Mouse (Mus musculus) intestine, embryonic 15.5 days (tissue): ENCODE measurements around the gene Ssx2ip. TPM values are rescaled to one million over a fixed set of nuclear protein-coding genes. Genes with fewer than 3 reads are reported as not detected.

Experiments used
- ATAC-seq: fragments of 200-750 bp; cut with Nextera tagmentation; 2 replicates; pipeline ENCODE4 v1.8.0; 2017; ENCODE audit warnings: moderate TSS enrichment, moderate library complexity
- H3K27ac ChIP-seq: fragments of 300-500 bp; sonication (generic); 2 replicates; pipeline ENCODE4 v1.5.1; 2015; ENCODE audit warnings: mild to moderate bottlenecking, inconsistent platforms
- H3K27me3 ChIP-seq: fragments of 300-500 bp; sonication (generic); replicated peaks from 2 replicates; pipeline ENCODE4 v1.6.1; 2015; ENCODE audit warnings: inconsistent platforms
- H3K36me3 ChIP-seq: fragments of 300-500 bp; sonication (generic); 2 replicates; pipeline ENCODE4 v1.6.1; 2015; ENCODE audit warnings: inconsistent platforms
- H3K4me1 ChIP-seq: fragments of 300-500 bp; sonication (generic); replicated peaks from 2 replicates; pipeline ENCODE4 v1.6.1; 2015; ENCODE audit warnings: inconsistent platforms
- H3K4me2 ChIP-seq: fragments of 300-500 bp; sonication (generic); replicated peaks from 2 replicates; pipeline ENCODE4 v1.6.1; 2015; ENCODE audit warnings: mild to moderate bottlenecking, inconsistent platforms
- H3K4me3 ChIP-seq: fragments of 300-500 bp; sonication (generic); replicated peaks from 2 replicates; pipeline ENCODE4 v1.5.1; 2015; ENCODE audit warnings: inconsistent platforms
- H3K9ac ChIP-seq: fragments of 300-500 bp; sonication (generic); 2 replicates; pipeline ENCODE4 v1.6.1; 2015; ENCODE audit warnings: inconsistent platforms
- H3K9me3 ChIP-seq: fragments of 300-500 bp; sonication (generic); 2 replicates; pipeline ENCODE4 v1.6.1; 2016; ENCODE audit warnings: inconsistent platforms
- WGBS: fragments of 180-500 bp; shearing (Covaris S2); methylation state at CpG from one replicate; pipeline ENCODE4 v1.1.7; 2015; 5-methylcytosine and 5-hydroxymethylcytosine counted together
- polyA plus RNA-seq: library from polyadenylated mRNA; unstranded; fragments of >200 nt; fragmentation: Nextera tagmentation; extraction: Ambion mirVana; gene quantifications from 2 replicates; pipeline ENCODE4 v1.2.1, GENCODE M21; 2015

Ssx2ip gene
- polyA plus RNA-seq, 1 experiment from 2014 or later: 41.5 TPM

DNA sequence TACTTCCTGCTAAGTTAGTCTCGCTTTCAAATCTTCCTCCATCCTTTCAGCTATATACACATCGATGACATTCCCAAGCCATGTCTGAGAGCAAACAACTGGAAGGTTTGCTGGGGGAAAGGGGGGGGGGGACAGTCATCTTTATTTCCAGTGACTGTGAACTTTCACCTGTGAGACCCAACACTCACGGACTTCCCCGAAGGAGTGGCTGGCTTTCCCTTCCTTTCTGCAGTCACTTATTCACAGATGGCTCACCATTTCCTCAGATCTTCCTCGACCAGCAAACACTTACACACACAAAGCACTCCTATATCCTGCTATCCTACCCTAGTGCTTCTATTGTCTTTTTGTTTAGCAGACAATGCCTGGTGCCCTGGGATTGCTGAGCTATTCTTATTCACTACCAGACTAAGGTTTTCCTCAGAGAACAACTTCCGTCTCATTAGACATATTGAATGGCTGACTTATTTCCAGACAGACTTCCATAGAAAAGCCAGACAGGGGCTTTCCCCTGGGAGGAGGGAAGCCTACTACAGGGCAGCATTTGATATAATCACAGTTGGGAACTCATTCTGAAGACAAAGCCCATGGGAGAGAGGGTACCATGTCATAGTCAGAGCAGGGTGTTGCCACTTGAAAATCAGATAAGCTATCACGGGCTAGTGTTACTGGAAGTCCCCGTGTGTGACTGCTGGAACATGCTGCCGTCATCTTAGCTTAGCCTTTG, 24.5 kb upstream of the Ssx2ip start:
- no peaks in the 10 kb centered on the region for H3K9me3 ChIP-seq
- no peak overlapping the region for H3K4me3 ChIP-seq
- ATAC-seq: peak; percentile 39; the same call in 1 of the 2 replicates
- H3K27me3 ChIP-seq: no peaks in the 10 kb centered on the region
- WGBS: 45% methylated on average over 9 of the region's 9 CpGs
- H3K27ac ChIP-seq: no peak overlapping the region
- H3K9ac ChIP-seq: no peak overlapping the region
- H3K36me3 ChIP-seq: no peaks in the 10 kb centered on the region
- no peaks in the 10 kb centered on the region for H3K4me1 ChIP-seq
- no peak overlapping the region for H3K4me2 ChIP-seq

DNA sequence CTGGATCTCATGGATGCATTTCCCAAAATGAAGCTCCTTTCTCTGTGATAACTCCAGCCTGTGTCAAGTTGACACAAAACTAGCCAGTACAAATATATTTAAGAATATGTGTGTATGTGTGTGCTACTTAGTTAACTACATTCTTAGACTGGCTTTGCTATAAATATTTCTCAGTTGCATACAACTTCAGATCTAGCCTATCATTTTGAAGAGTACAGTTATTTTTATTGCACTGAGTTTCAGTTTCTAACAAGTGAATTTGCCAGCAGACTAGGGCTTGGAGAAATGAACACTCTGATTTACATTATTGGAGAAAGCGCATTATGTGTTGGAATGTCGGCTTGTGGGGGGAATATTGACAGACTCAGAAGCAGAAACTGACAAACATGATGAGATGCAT, 23.6 kb upstream of the Ssx2ip start:
- Histone ChIP-seq H3K36me3 (no peaks in the 10 kb centered on the region), H3K27me3 (no peaks in the 10 kb centered on the region), H3K4me2 (no peak overlapping the region), H3K9me3 (no peaks in the 10 kb centered on the region), H3K27ac (no peak overlapping the region), H3K9ac (no peak overlapping the region), H3K4me1 (no peaks in the 10 kb centered on the region), H3K4me3 (no peak overlapping the region)
- ATAC-seq: no peak
- 95% methylated on average over 2 of the region's 2 CpGs for WGBS

DNA sequence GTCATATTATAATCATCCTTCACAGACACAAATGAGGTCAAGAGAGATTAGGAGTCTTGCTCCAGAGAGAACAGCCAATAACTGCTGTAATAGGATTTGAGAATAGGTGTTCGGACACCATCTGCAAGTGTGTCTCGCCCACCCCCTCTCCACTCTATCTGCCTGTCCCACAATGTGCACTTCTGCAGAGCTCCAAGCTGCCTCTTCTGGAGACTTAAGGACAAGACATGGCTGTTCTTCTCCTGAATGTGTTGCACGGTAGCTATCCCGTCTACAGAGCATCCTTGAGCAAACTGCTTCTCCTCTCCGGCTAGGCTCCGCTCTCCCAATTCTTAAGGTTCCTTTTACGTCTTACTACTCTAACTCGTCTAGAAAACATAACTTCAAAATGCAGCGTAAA, 23.0 kb upstream of the Ssx2ip start:
- no peak overlapping the region for H3K4me3 ChIP-seq
- WGBS: 91% methylated on average over 9 of the region's 9 CpGs

DNA sequence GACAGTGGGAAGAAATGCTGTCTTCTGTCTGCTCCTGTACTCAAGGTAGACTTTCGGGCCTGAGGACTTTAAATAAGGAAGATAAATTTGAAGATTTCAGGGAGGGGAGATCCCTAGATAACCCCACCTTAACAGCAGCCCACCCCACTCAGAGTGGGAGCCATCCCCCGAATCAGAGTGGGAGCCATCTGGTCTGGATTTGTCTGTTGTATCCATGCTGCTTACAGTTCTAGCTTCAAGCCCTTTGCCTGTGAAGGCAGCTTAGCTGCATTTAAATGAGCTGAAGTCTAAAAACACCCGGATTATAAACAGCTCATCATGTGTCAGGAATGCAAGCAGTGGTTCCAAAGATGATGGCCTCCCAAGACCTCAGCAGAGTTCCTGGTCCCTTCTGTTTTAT, 17.6 kb upstream of the Ssx2ip start:
- Histone ChIP-seq H3K9ac (no peak overlapping the region), H3K27ac (no peak overlapping the region), H3K4me3 (no peak overlapping the region), H3K9me3 (no peaks in the 10 kb centered on the region), H3K27me3 (no peaks in the 10 kb centered on the region), H3K4me2 (no peak overlapping the region), H3K4me1 (no peaks in the 10 kb centered on the region), H3K36me3 (no peaks in the 10 kb centered on the region)
- no peak for ATAC-seq
- 80% methylated on average over 3 of the region's 3 CpGs for WGBS

More for the DNA sequence above, 23.0 kb upstream of the Ssx2ip start:
- Histone ChIP-seq H3K4me1 (no peaks in the 10 kb centered on the region), H3K9ac (no peak overlapping the region), H3K9me3 (no peaks in the 10 kb centered on the region), H3K27ac (no peak overlapping the region), H3K4me2 (no peak overlapping the region), H3K36me3 (no peaks in the 10 kb centered on the region), H3K27me3 (no peaks in the 10 kb centered on the region)
- ATAC-seq: no peak

DNA sequence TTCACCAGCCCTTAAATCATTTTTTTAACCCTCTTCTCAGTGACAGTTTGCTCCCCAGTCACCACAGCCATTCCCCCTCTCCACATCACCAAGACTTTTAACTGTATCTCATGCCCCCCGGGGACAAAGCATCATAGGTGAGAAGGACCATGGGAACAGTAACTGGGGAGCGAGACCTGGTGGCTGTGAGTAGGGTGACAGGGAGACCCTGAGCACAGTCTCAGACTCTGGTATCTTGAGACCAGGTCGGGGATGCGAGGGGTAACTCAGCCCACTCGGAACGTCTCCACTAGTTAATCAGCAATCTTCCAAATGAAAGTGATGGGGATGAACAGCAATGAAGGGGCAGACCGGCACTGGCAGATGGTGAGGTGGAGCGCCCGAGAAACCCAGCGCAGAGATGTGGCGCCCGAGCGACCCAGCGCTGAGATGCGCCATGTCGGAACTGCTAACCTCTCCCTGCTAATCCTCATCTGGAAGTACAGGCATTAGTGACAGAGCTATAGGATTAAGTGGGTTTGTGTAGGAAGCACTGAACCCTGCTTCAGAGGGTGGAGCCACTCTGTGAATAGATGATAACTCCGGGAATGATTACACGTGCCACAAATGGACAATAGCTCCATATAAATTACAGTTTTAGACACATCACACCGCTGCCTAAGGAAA, 11.7 kb upstream of the Ssx2ip start:
- H3K4me3 ChIP-seq: no peak overlapping the region
- ATAC-seq: peak; percentile 60; the same call in 1 of the 2 replicates
- H3K4me2 ChIP-seq: no peak overlapping the region
- H3K9ac ChIP-seq: no peak overlapping the region
- H3K27ac ChIP-seq: no peak overlapping the region
- no peaks in the 10 kb centered on the region for H3K9me3 ChIP-seq
- no peaks in the 10 kb centered on the region; the same call in 1 of the 2 replicates for H3K4me1 ChIP-seq
- WGBS: 73% methylated on average over 19 of the region's 19 CpGs
- H3K27me3 ChIP-seq: no peaks in the 10 kb centered on the region
- no peaks in the 10 kb centered on the region for H3K36me3 ChIP-seq

DNA sequence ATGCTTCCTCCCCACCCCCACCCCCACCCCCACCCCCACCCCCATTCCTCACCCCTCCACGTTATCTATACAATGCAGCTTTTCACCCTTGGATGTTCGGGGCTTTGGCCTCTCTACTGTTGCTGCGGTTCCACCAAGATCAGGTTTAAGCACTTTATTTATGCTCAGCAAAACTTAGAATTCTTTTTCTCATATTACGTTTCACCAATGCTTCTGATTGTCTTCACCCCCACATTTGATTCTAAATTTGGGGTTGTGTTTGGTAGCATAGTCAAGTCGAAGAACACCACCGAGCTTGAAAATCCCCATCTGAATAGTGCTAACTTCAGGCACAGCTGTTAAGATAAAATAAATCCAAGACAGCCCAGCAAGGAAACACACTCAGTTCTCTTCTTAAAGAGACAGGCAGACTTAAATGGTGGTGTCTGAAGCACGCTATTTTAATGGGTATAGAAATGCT, 10.8 kb upstream of the Ssx2ip start:
- H3K27me3 ChIP-seq: no peaks in the 10 kb centered on the region
- H3K9me3 ChIP-seq: no peaks in the 10 kb centered on the region
- peak; percentile 74; the same call in 1 of the 2 replicates for ATAC-seq
- no peak overlapping the region for H3K4me3 ChIP-seq
- H3K9ac ChIP-seq: no peak overlapping the region
- WGBS: 25% methylated on average over 7 of the region's 7 CpGs
- no peaks in the 10 kb centered on the region for H3K36me3 ChIP-seq
- H3K4me2 ChIP-seq: no peak overlapping the region
- no peaks in the 10 kb centered on the region; the same call in 1 of the 2 replicates for H3K4me1 ChIP-seq
- H3K27ac ChIP-seq: no peak overlapping the region

DNA sequence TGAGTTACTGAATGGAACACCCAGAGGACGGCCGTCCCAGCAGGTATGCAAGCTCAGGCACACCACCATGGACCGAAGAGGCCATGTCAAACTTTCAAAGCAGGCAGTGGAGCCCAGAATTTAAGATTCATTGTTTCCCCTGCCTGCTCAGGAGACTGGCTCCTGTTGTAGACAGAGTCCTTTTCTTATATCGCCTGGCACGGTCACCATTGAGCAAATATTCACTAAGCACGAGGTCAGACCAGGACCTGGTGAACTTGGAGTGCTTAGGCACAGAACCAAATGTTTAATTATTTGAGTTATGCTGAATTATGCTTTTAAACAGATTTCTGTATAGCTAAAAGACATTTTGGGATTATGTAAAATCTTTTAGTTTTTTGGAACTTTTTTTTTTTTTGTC, 8.2 kb upstream of the Ssx2ip start:
- ATAC-seq: no peak
- H3K27me3 ChIP-seq: no peaks in the 10 kb centered on the region
- H3K4me2 ChIP-seq: no peak overlapping the region
- H3K4me1 ChIP-seq: no peaks in the 10 kb centered on the region; the same call in 1 of the 2 replicates
- H3K4me3 ChIP-seq: no peak overlapping the region
- H3K36me3 ChIP-seq: no peaks in the 10 kb centered on the region
- no peak overlapping the region for H3K27ac ChIP-seq
- WGBS: 74% methylated on average over 6 of the region's 6 CpGs
- no peaks in the 10 kb centered on the region for H3K9me3 ChIP-seq
- H3K9ac ChIP-seq: no peak overlapping the region

DNA sequence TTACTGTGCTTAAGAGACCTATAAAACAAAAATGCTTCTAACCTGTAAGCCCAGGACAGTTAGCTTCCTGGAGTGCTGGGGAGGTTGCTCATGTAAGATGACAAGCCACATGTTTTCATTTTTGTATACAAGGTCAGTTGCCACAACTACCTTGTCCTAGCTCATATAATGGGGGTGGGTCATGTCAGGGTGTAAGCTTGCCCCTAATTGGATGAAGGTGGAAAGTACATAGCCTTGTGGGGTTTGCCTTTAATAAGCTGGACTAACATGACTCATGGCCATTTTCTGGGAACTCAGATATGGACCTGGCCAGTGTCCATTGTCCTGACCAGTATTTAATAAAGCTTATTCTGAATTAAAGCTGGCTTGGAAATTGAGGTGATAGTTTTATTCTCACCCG, 7.5 kb upstream of the Ssx2ip start:
- H3K27ac ChIP-seq: no peak overlapping the region
- H3K27me3 ChIP-seq: no peaks in the 10 kb centered on the region
- H3K36me3 ChIP-seq: no peaks in the 10 kb centered on the region
- H3K4me2 ChIP-seq: no peak overlapping the region
- no peaks in the 10 kb centered on the region for H3K9me3 ChIP-seq
- ATAC-seq: no peak
- no peak overlapping the region for H3K9ac ChIP-seq
- whole genome bisulfite sequencing: 91% methylated on average over 1 of the region's 1 CpGs
- no peaks in the 10 kb centered on the region; the same call in 1 of the 2 replicates for H3K4me1 ChIP-seq
- no peak overlapping the region for H3K4me3 ChIP-seq

DNA sequence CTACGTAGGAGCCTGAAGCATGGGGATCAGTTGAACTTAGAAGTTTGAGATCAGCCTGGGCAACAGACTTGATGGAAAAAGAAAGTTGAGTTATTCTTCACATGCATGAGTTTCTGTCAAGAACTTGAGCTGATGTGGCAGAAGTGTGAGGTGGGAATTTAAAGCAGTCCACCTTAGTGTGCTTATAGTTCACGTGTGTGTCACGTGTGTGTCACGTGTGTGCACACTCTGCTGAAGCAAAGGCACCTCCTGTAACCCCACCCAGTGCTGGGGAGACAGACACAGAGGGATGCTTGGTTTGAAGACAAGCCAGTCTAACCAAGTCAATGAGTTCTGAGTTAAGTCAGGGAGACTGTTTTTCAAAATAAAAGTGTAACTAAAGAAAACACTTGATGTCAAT, 6.6 kb upstream of the Ssx2ip start:
- Histone ChIP-seq H3K4me1 (no peaks in the 10 kb centered on the region; the same call in 1 of the 2 replicates), H3K36me3 (no peaks in the 10 kb centered on the region), H3K4me2 (no peak overlapping the region), H3K4me3 (no peak overlapping the region), H3K27me3 (no peaks in the 10 kb centered on the region), H3K9ac (no peak overlapping the region), H3K27ac (no peak overlapping the region), H3K9me3 (no peaks in the 10 kb centered on the region)
- no peak for ATAC-seq
- 81% methylated on average over 4 of the region's 4 CpGs for WGBS

DNA sequence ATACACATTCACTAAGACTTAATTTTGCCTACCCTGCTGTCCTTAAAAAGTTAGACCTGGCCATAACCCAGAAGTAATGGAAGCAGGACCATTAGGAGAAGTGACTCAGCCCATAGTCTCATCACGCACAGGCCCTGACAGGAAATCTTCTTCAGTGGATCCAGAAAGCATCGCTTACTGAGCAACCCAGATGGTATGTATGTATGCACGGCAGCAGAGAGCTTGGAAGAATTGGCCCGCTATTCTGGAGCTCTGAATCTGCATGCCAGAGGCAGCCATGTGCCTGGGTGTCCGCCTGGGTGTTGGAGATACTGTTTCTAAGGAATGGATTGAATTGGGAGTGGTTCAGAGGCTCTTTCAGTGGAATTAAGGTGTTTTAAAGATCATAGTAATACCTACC, 5.2 kb upstream of the Ssx2ip start:
- WGBS: 89% methylated on average over 5 of the region's 5 CpGs
- H3K27ac ChIP-seq: no peak overlapping the region
- no peak overlapping the region for H3K9ac ChIP-seq
- no peaks in the 10 kb centered on the region for H3K9me3 ChIP-seq
- H3K4me2 ChIP-seq: no peak overlapping the region
- no peaks in the 10 kb centered on the region for H3K27me3 ChIP-seq
- H3K36me3 ChIP-seq: no peaks in the 10 kb centered on the region
- H3K4me1 ChIP-seq: peaks cover 4% of the 10 kb centered on the region
- no peak for ATAC-seq
- H3K4me3 ChIP-seq: no peak overlapping the region

DNA sequence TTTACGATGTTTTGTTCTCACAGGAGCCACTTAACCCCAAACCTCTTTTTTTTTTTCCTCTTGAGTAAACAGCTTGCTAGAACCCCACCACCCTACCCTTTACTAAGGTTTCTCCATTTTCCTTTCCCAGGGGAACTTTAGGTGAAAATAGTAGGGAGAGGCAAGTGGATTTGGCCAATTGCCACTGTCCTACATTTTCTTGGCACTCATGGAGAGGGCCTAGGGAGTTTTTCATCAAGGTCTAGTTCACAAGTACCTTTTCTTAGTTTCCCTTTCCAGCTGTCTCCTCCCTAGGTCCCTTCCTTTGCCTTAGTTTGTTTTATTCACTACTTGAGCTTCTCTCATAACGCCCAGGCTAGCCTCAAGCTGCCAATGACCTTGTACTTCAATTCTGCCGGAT, 672 bp upstream of the Ssx2ip start:
- peak overlapping the region; percentile 93 for H3K4me2 ChIP-seq
- no peaks in the 10 kb centered on the region for H3K36me3 ChIP-seq
- peak overlapping the region; percentile 55 for H3K27ac ChIP-seq
- H3K4me1 ChIP-seq: peaks cover 7% of the 10 kb centered on the region; the same call in 1 of the 2 replicates
- no peaks in the 10 kb centered on the region for H3K27me3 ChIP-seq
- no peak for ATAC-seq
- H3K9me3 ChIP-seq: no peaks in the 10 kb centered on the region
- 35% methylated on average over 3 of the region's 3 CpGs for WGBS
- H3K9ac ChIP-seq: peak overlapping the region; percentile 59; the same call in 1 of the 2 replicates
- H3K4me3 ChIP-seq: peak overlapping the region; percentile 99

DNA sequence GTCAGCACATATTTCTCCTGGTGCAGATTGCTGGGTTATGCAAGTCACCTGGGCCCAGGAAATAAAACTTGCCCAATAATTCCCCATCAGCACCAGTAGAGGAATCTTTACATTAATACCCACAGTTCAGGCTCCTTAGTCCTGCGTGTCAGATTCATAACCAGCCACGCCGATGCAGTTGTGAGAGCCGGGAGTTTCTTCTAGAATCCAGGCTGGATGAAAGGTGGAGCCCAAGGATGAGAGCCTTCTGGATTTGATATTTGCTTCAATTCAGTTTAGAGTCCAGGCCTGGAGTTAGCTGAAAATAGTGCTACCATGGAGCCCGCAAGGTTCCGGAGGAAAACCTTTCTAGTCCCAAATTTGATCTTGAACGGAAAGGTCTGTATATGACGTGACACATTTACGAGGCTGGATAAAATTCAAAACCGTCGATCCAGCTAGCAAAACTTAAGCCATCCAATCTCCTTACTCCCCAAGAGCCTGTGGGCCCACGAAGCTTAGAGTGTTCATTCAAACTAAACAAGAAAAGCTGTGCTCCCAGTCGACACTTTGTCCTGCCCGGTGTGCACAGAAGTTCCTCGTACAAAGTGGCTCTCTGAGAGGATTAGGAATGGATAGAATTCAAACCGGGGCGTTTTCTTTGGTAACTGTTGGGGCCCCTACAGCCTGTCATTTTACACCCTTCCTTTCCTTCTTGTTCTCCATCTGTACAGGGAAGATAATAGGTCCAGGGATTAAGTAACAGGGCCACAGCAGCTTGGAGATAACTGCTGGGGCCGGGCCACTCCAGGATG, 968 bp downstream of the Ssx2ip start:
- H3K4me1 ChIP-seq: peaks cover 12% of the 10 kb centered on the region; the same call in 1 of the 2 replicates
- no peaks in the 10 kb centered on the region for H3K27me3 ChIP-seq
- peak overlapping the region; percentile 93 for H3K4me2 ChIP-seq
- H3K9ac ChIP-seq: peak overlapping the region; percentile 91
- no peaks in the 10 kb centered on the region for H3K9me3 ChIP-seq
- H3K4me3 ChIP-seq: peak overlapping the region; percentile 99
- 28% methylated on average over 18 of the region's 18 CpGs for WGBS
- H3K36me3 ChIP-seq: no peaks in the 10 kb centered on the region
- ATAC-seq: no peak; the same call in none of the 2 replicates
- peak overlapping the region; percentile 85 for H3K27ac ChIP-seq
